Mouse (Mus musculus): Measurements from ENCODE around the gene Nrxn1.

DNA sequence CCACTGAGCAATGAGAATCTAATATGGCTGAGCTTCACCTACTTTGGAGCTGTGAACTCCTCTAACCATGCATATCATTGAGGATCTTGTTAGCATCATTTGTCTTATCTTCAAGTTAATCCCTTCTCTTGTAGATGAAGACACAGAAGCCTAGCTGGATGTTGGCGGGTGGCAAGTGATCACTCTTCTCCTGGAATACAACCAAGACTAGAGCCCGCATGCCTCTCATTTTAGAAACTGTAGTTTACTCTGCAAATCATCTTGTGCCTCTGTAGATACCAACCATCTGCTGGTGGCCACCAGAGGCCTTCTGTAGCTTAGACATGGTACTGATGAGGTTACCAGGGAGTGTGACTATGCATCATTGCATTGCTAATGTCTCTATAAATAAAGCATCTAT, 280.4 kb downstream of the Nrxn1 start:
- TF ChIP-seq CTCF (IDR thresholded peaks at IDR 0.05; ENCODE audit: low read depth) = no peak
- no peak for TF ChIP-seq EP300 (optimal IDR thresholded peaks at IDR 0.05)
